Mouse (Mus musculus): Measurements from ENCODE around the gene Strada.

Strada gene

GRCm38 (mm10) chr11:106180449-106180801 lies 21.5 kb downstream of the Strada start:
- no peak for DNase-seq

GRCm38 (mm10) chr11:106179711-106180448 lies 22.1 kb downstream of the Strada start:
- no peak for DNase-seq

- DNase-seq = no peak
Measured at GRCm38 (mm10) chr11:106178036-106178782, 23.8 kb downstream of the Strada start.

DNA sequence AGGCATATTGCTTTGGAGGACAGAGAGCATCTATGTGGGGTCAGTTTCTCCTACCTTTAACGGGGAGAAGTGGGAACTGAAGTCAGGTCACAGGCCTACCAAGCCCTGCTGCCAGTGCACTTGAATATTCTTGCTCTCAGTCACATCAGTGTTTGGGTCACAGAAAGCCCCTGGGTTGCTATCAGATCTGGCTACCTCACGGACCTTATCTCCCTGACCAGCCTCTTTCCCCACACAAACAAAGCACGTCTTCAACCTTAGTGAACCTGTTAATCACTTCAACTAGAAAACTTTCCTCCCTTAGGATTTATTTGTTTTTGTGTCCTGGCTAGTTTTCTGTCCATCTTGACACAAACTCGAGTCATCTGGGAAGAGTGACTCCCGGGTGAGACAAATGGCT lies 25.6 kb downstream of the Strada start:
- DNase-seq = no peak

GRCm38 (mm10) chr11:106175081-106175480 lies 26.9 kb downstream of the Strada start:
- DNase-seq = no peak

- DNase-seq = no peak
Measured at GRCm38 (mm10) chr11:106174372-106174771, 27.6 kb downstream of the Strada start.

- DNase-seq = no peak
Measured at GRCm38 (mm10) chr11:106173228-106173627, 28.7 kb downstream of the Strada start.

DNA sequence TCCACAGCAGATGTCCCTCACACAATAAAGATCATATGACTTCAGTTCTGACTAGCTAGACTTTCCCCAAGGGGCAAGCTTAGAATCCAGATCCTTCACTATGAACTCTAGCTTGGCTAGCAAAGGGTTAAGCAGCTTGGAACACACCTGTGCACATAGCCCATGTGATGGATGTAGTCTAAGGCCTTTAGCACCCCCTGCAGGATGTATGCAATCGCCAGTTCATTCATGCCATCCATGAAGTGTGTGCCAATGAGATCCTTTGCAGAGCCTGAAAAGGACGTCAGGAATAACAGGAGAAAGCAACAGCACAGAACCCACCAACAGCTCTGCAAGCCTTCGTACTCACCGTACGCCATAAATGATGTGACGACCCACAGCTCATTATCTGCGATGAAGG lies 31.2 kb downstream of the Strada start:
- DNase-seq = peak; percentile 25

DNA sequence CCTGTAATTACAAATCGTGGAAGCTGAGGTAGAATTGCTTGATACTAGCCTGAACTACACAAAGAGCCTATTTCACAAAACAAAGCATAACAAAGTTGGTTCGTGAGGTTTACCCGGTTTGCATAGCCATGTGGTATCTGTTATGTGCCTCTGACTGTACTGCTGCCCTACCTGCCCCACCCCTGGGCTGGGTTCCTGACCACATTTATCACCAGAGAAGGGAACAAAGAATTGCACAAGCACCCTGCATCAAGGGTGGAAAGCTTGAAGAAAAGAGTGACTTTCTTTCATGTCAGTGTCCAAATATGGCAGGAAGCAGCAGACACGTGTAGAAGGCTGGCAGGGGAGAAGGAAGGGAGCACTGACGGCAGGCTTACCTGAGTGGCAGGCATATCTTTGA lies 34.5 kb downstream of the Strada start:
- DNase-seq = no peak

DNA sequence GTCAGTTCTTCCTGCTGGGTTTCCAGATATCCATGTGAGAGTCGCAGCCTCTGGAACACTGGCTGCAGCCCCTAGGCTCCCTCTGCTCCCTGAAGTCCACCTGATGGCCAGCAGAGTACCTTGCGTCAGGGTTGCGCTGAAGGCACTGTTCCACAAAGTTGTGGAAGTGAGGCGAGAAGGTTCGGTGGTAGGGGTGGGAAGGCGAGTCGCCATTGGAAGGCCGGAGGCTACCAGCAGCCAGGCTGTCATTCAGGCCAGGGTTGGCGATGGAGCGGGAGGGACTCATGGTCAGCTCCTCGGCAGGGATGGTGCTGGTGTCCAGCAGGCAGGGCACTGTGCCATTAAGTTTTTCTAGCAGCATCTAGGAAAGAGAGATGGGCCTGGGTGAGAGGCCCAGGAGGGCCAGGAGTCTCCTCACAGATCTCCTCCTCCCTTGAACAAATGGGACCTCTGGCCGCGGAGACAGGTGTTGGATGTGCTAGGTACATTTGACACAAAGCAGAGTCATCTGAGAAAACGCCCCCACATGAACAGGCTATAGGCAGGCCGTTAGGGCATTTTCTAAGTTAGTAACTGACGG lies 37.3 kb downstream of the Strada start:
- DNase-seq = no peak

GRCm38 (mm10) chr11:106163546-106163945 lies 38.4 kb downstream of the Strada start:
- DNase-seq = no peak

DNA sequence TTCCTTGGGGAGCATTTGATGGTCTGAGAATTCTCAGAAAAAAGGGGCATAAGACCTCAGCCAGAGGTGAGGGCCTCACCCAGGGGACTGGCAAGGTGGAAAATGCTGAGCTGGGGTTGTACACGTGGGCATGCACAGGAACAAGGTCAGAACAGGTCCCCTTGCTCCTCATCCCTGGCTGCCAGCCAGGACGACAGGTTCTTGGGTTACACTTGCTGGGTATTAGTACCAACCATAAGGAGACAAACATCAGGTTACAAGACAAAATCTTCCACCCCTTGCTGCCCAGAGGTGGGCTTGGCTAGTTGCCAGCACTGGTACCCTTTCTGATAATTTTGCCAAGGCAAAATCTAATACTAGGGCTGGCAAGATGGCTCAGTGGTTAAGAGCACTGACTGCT lies 39.7 kb downstream of the Strada start:
- DNase-seq = no peak

- DNase-seq = peak; percentile 73
Measured at GRCm38 (mm10) chr11:106160841-106161721, 40.9 kb downstream of the Strada start, which contains the start of the genes Gm10840 and Limd2. Gene Gm10840 (plus strand): TSS chr11:106160850. Gene Limd2 (minus strand): TSS chr11:106160860.

DNA sequence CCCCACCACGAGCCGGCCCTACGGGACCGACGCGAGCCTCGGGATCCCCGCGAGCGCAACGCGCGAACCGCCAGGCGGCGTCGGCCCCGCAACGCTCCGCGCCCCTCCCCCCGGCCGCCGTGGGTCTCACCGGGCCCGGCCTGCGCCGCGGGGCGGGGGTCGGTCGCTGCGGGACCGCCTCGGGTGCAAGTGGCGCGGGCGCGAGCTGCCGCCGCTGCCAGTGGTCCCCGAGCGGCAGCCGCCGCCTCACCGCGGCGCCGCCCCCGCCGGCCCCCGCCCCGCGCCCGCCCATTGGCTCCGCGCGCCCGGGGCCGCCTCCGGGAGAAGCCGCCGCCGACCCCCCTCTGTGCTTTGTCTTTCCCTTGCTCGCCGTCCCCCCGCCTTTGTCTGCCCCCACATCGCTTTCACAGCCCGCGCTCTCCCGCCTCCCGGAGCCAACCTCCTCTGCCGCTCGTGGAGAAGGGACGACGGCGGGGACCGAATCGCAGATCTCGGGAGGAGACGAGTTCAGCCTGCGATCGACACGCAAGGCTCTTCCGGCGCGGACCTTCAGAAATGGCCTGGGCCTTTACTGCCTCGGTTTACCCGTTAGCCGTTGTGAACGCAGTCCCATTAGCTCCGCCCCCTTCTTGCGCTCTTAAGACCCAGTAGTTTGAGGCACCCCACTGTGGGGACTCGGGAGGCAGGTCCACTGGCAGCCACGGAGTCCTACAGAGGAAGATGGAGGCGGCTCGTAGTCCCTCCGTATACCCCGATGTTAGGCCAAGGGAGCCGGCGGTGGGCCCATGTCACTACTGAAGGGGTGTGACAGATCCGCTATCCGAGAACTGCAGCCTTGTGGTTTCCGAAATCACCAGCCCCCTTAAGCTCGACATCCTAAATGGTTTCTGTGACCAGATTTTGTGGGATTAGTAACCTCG lies 41.8 kb downstream of the Strada start:
- DNase-seq = peak; percentile 90

- DNase-seq = peak; percentile 52
Measured at GRCm38 (mm10) chr11:106159216-106159920, 42.6 kb downstream of the Strada start.

- DNase-seq = no peak
Measured at GRCm38 (mm10) chr11:106158930-106159215, 43.1 kb downstream of the Strada start.

DNA sequence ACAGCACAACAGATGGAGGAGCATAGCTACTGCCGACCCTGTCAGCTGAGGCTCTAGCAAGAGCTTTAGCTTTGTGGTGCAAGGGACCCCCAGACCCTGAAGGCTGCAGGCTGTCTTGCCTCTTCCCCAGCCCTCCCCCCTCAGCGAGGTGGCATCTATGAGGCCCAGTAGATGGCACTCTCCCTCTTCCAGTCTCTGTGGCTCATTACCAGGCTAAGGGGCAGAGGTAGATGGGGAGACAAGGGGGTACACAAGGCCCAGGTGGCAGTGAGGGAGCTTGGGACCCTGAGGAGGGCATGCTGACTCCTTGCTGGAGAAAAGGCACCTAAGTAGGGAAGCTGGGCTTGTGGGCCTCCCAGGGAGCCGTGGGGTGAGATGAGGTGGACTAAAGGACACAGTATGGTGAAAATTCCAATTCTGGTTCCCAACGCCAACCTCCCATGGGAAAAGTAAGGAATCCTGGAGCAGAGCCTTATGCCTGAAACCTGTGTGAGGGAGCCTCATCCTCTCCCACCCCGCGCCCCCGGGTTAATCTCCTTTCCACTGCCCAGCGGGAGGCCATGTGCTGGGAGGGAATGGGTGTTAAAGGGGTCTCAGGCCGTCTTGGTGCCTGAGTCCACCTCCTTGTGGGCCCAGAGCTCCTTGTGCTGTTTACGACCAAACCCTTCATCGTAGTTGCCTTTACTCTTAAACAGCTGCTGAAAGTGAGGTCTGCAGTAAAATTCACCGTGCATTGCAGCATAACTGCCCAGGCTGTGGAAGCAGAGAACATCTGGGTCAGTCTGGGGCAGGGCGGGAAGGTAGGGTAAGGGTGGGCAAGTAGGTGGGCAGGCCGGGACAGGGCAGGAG lies 43.7 kb downstream of the Strada start:
- DNase-seq = peak; percentile 67

DNA sequence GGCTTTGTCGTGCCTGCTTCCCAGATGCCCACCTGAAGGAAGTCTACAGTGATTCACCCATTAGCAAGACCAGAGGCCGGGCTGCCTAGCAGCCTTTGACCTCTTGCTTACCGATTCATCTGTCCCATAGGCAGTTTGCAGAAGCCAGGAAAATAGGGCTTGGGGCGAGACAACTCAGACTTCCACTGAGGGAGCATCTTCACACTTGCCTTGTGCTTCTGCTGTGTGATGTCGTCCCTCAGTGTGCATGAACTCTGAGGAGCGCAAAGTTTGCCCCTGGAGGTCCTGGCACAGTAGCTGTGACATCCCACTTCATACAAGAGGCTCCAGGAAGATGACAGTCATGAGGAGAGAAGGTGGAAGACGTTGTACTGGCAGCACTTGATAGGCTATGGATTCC lies 44.8 kb downstream of the Strada start:
- no peak for DNase-seq

DNA sequence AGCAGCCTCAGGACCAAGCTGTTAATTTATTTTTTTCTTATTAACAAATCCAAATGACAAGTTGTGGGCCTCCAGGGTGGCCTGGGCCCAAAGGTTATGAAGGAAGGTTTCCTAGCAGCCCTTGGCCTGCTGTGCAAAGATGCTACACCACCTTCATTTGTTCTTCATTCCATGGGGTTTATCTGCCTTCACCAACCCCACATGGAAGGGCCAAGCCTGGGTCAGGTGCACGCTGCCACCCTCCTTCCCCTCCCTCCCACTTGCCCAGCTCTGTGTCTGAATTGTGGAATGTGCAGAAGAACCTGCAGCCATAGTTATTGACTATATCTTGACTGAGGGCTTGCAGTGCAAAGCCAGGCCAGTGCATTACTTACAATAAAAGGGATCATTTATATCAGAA lies 45.7 kb downstream of the Strada start:
- DNase-seq = no peak

GRCm38 (mm10) chr11:106155761-106156160 lies 46.2 kb downstream of the Strada start:
- DNase-seq = no peak
